In the genomic region with DNA sequence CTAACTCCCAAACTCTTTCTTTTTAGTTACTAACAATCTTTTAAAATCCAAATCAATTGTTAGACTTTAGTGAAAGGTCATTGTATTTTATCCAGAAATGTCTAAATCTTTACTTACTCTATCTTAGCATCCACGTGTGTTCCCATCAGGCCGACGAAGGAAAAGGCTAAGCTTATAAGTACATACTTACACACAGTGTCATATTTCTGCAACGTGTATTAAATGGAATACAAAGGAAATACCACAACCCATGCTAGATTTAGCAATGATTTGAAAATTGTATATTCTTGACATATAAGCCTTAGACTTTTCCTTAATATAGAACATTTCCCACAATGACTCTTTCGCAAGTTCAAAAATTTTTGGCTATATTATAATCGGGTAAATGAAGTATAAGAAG, we compare ENCODE assay signal across 33 mouse cellular contexts. TPM values are rescaled to one million over a fixed set of nuclear protein-coding genes. Genes with fewer than 3 reads are reported as not detected.
DNase-seq lines count a peak whose midpoint lies in the region; ATAC-seq and TF ChIP-seq lines count a peak whose summit lies in the region.
"Had no signal": no experiment of that assay in that cellular context is flagged by ENCODE, and none has a peak within 500 bp of the region (broad histone marks: within the 10 kb centered on the region; RNA-seq: fewer than 3 reads in every experiment).

No protein-coding gene starts in this region.

- H3ac ChIP-seq in myocyte (ENCODE audit: control insufficient read depth, insufficient read length), result no peak overlapping the region

- intact Hi-C loops in gastrocnemius, adult 2 months (cut with DNase I), result loop anchor here (5.0 kb wide), 1 partner anchor 127 kb away; no protein-coding TSS in a partner anchor
- intact Hi-C loops in gastrocnemius, postnatal 14 days (cut with DNase I; ENCODE audit: low total_unique reads), result no loop called here

- H3K4me3 ChIP-seq in gastrocnemius, adult 2 months, result peak overlapping the region; percentile 77
- peak overlapping the region; percentile 53; the same call in 1 of the 2 replicates for H3K4me3 ChIP-seq in limb, embryonic 14.5 days (replicated peaks; ENCODE audit: low read length)
- H3K4me3 ChIP-seq in limb, embryonic 10.5 days, result no peak overlapping the region
- H3K4me3 ChIP-seq in myocyte, result peak overlapping the region; percentile 91
- no peak overlapping the region for H3K4me3 ChIP-seq in forebrain, embryonic 14.5 days (ENCODE audit: low read depth, low read length)
- H3K4me3 ChIP-seq in forebrain, embryonic 10.5 days, result no peak overlapping the region
- H3K4me3 ChIP-seq: erythroblast, embryonic 14.5 days; forebrain, embryonic 12.5 days; hindbrain, embryonic 12.5 days; left cerebral cortex, adult 2 months; liver, embryonic 13.5 days; neural tube, embryonic 15.5 days had no signal

- peaks cover 74% of the 10 kb centered on the region for H3K79me2 ChIP-seq in myocyte (ENCODE audit: control insufficient read depth, insufficient read depth)

- no peaks in the 10 kb centered on the region for H3K27me3 ChIP-seq in limb, embryonic 14.5 days (ENCODE audit: control insufficient read depth, insufficient read depth, low read length)
- no peaks in the 10 kb centered on the region for H3K27me3 ChIP-seq in limb, embryonic 10.5 days (ENCODE audit: low read depth, poor library complexity, severe bottlenecking)
- H3K27me3 ChIP-seq in myocyte (ENCODE audit: control insufficient read depth, insufficient read depth, insufficient read length), result no peaks in the 10 kb centered on the region
- H3K27me3 ChIP-seq in forebrain, embryonic 14.5 days (replicated peaks; ENCODE audit: control insufficient read depth, insufficient read depth, low read length), result no peaks in the 10 kb centered on the region
- H3K27me3 ChIP-seq in forebrain, embryonic 10.5 days (ENCODE audit: poor library complexity, severe bottlenecking), result no peaks in the 10 kb centered on the region
- H3K27me3 ChIP-seq: forebrain, embryonic 12.5 days; heart, embryonic 15.5 days; hindbrain, embryonic 12.5 days; kidney, embryonic 15.5 days; limb, embryonic 13.5 days; liver, embryonic 13.5 days; neural tube, embryonic 15.5 days; Patski had no signal

- ATAC-seq in limb, embryonic 14.5 days (ENCODE audit: low FRiP score, low read depth), result no peak
- ATAC-seq in forebrain, embryonic 14.5 days, result no peak
- ATAC-seq: hindbrain, postnatal 0 days; Patski had no signal

- whole genome bisulfite sequencing in limb, embryonic 14.5 days, result 74% methylated on average over 6 of the region's 6 CpGs
- WGBS in limb, embryonic 10.5 days, result 92% methylated on average over 6 of the region's 6 CpGs
- 89% methylated on average over 6 of the region's 6 CpGs for WGBS in forebrain, embryonic 14.5 days
- 92% methylated on average over 6 of the region's 6 CpGs for WGBS in forebrain, embryonic 10.5 days

- no peaks in the 10 kb centered on the region for H3K9me3 ChIP-seq in limb, embryonic 14.5 days (ENCODE audit: control insufficient read depth, low read length)
- no peaks in the 10 kb centered on the region for H3K9me3 ChIP-seq in limb, embryonic 10.5 days (replicated peaks)
- H3K9me3 ChIP-seq in forebrain, embryonic 14.5 days (replicated peaks; ENCODE audit: control insufficient read depth, low read length), result no peaks in the 10 kb centered on the region
- H3K9me3 ChIP-seq in forebrain, embryonic 10.5 days, result no peaks in the 10 kb centered on the region
- H3K9me3 ChIP-seq: forebrain, embryonic 12.5 days; heart, embryonic 15.5 days; hindbrain, embryonic 12.5 days; kidney, embryonic 15.5 days; limb, embryonic 13.5 days; liver, embryonic 13.5 days; neural tube, embryonic 15.5 days had no signal

- H3K36me3 ChIP-seq in limb, embryonic 14.5 days (ENCODE audit: control insufficient read depth, insufficient read depth, low read length), result 0 out of 2 replicates have a peak, but pooled peaks cover 4% of the 10 kb centered on the region
- no peaks in the 10 kb centered on the region for H3K36me3 ChIP-seq in limb, embryonic 10.5 days
- peaks cover 7% of the 10 kb centered on the region for H3K36me3 ChIP-seq in myocyte (ENCODE audit: control insufficient read depth, insufficient read depth)
- H3K36me3 ChIP-seq in forebrain, embryonic 14.5 days (ENCODE audit: control insufficient read depth, insufficient read depth, low read length), result no peaks in the 10 kb centered on the region
- no peaks in the 10 kb centered on the region for H3K36me3 ChIP-seq in forebrain, embryonic 10.5 days (replicated peaks)
- H3K36me3 ChIP-seq: forebrain, embryonic 12.5 days; heart, embryonic 15.5 days; hindbrain, embryonic 12.5 days; kidney, embryonic 15.5 days; limb, embryonic 13.5 days; liver, embryonic 13.5 days; neural tube, embryonic 15.5 days had no signal

- no peak for TF ChIP-seq POLR2A in limb, embryonic 14.5 days (IDR thresholded peaks at IDR 0.05; ENCODE audit: borderline replicate concordance, extremely low read depth, insufficient read depth, insufficient read length)
- TF ChIP-seq POLR2A in myocyte (IDR thresholded peaks at IDR 0.05; ENCODE audit: insufficient read length, low read depth), result no peak

- no peak overlapping the region for H3K9ac ChIP-seq in limb, embryonic 14.5 days (ENCODE audit: low read depth, low read length, severe bottlenecking)
- H3K9ac ChIP-seq in forebrain, embryonic 14.5 days (ENCODE audit: low read length), result no peak overlapping the region
- H3K9ac ChIP-seq: forebrain, embryonic 12.5 days; heart, embryonic 15.5 days; hindbrain, embryonic 12.5 days; kidney, embryonic 15.5 days; liver, embryonic 13.5 days; neural tube, embryonic 15.5 days had no signal

- no peak for DNase-seq in gastrocnemius, adult 2 months
- DNase-seq in gastrocnemius, postnatal 14 days, result no peak
- DNase-seq in limb, embryonic 14.5 days (ENCODE audit: low spot score), result peak; percentile 11
- DNase-seq in limb, embryonic 10.5 days (ENCODE audit: low spot score), result no peak
- DNase-seq in forebrain, embryonic 14.5 days (ENCODE audit: low spot score), result no peak
- DNase-seq in forebrain, embryonic 10.5 days (ENCODE audit: extremely low spot score, low spot score), result no peak
- DNase-seq: adrenal gland, postnatal 14 days; cerebellum, adult 2 months; cerebellum, postnatal 14 days; gastrocnemius, postnatal 25 days; heart, adult 11 months; heart, postnatal 36 days; kidney, adult 18-20 months; kidney, postnatal 25 days; liver, embryonic 13.5 days; lung, adult 18-20 months; lung, postnatal 14 days; midbrain, embryonic 14.5 days; retina, postnatal 1 day; right cerebral cortex, postnatal 14 days; thymus, postnatal 4 days had no signal

- H3K4me1 ChIP-seq in limb, embryonic 14.5 days (ENCODE audit: control insufficient read depth, insufficient read depth, low read length), result peaks cover 8% of the 10 kb centered on the region
- no peaks in the 10 kb centered on the region for H3K4me1 ChIP-seq in limb, embryonic 10.5 days
- H3K4me1 ChIP-seq in forebrain, embryonic 14.5 days (ENCODE audit: control insufficient read depth, insufficient read depth, low read length), result no peaks in the 10 kb centered on the region; the same call in 1 of the 2 replicates
- peaks cover 23% of the 10 kb centered on the region for H3K4me1 ChIP-seq in forebrain, embryonic 10.5 days
- H3K4me1 ChIP-seq: forebrain, embryonic 12.5 days; heart, embryonic 15.5 days; liver, embryonic 13.5 days; neural tube, embryonic 15.5 days had no signal

- H3K4me2 ChIP-seq in limb, embryonic 14.5 days (replicated peaks; ENCODE audit: low read depth, low read length, severe bottlenecking), result peak overlapping the region; percentile 47; the same call in 1 of the 2 replicates
- H3K4me2 ChIP-seq in myocyte (ENCODE audit: low read depth), result peak overlapping the region; percentile 81
- no peak overlapping the region for H3K4me2 ChIP-seq in forebrain, embryonic 14.5 days (ENCODE audit: low read length)
- H3K4me2 ChIP-seq: hindbrain, embryonic 12.5 days; liver, embryonic 13.5 days had no signal

- peak overlapping the region; percentile 83; the same call in 1 of the 2 replicates for H3K27ac ChIP-seq in gastrocnemius, adult 2 months
- no peak overlapping the region for H3K27ac ChIP-seq in limb, embryonic 14.5 days (replicated peaks; ENCODE audit: low read depth, low read length)
- no peak overlapping the region for H3K27ac ChIP-seq in limb, embryonic 10.5 days
- H3K27ac ChIP-seq in forebrain, embryonic 14.5 days (ENCODE audit: low read depth, low read length), result no peak overlapping the region
- no peak overlapping the region for H3K27ac ChIP-seq in forebrain, embryonic 10.5 days
- H3K27ac ChIP-seq: forebrain, embryonic 12.5 days; hindbrain, embryonic 12.5 days; hindbrain, postnatal 0 days; kidney, embryonic 15.5 days; left cerebral cortex, adult 2 months; liver, embryonic 13.5 days; neural tube, embryonic 15.5 days had no signal

- TF ChIP-seq CTCF in gastrocnemius, adult 2 months (IDR thresholded peaks at IDR 0.05), result no peak

TF ChIP-seq in myocyte, 11 proteins besides CTCF, POLR2A, EP300 and RAD21:
- TF ChIP-seq POLR2AphosphoS2 (IDR thresholded peaks at IDR 0.05; ENCODE audit: insufficient read length, low read depth), result no peak
- no peak for TF ChIP-seq E2F4 (IDR thresholded peaks at IDR 0.05; ENCODE audit: insufficient read depth)
- TF ChIP-seq MAX (IDR thresholded peaks at IDR 0.05; ENCODE audit: low read depth), result no peak
- TF ChIP-seq TCF12 (IDR thresholded peaks at IDR 0.05; ENCODE audit: insufficient read depth, poor library complexity, severe bottlenecking), result no peak
- TF ChIP-seq USF1 (IDR thresholded peaks at IDR 0.05; ENCODE audit: low read depth), result no peak
- TF ChIP-seq TCF3 (IDR thresholded peaks at IDR 0.05; ENCODE audit: insufficient read length, low read depth), result no peak
- TF ChIP-seq CEBPB (IDR thresholded peaks at IDR 0.05; ENCODE audit: insufficient read depth, poor library complexity, severe bottlenecking), result no peak
- no peak for TF ChIP-seq REST (IDR thresholded peaks at IDR 0.05; ENCODE audit: insufficient read depth, insufficient read length)
- TF ChIP-seq MYOD1 (IDR thresholded peaks at IDR 0.05; ENCODE audit: control insufficient read depth in 1 of 3, insufficient read length in 2 of 3, low read depth in 2 of 3), result no peak
- no peak for TF ChIP-seq MYOG (IDR thresholded peaks at IDR 0.05; ENCODE audit: control insufficient read depth in 1 of 3, insufficient read depth in 1 of 3, insufficient read length in 2 of 3, low read depth in 2 of 3)

RNA-seq across cellular contexts. Expression of gene Col5a2, which starts 2.6 kb away (rescaled TPM):
- total RNA-seq in gastrocnemius, adult 2 months (2021), result 10 to 100 TPM; 14.0 to 20.6 TPM
- total RNA-seq in gastrocnemius, postnatal 14 days (2021), result 100 to 1,000 TPM; 103 to 124 TPM
- polyA plus RNA-seq in limb, embryonic 14.5 days (2012; rRNA removed), result 154 and 180 TPM in 2 replicates
- 182 and 184 TPM in 2 replicates for polyA plus RNA-seq in limb, embryonic 14.5 days (2014; fragmentation: Nextera tagmentation; extraction: Ambion mirVana)
- 22.4 and 31.1 TPM in 2 replicates for polyA plus RNA-seq in limb, embryonic 10.5 days (2016; fragmentation: Nextera tagmentation; extraction: Ambion mirVana)
- 115 TPM for polyA plus RNA-seq in myocyte (2012; fragmentation: generic; extraction: Trizol)
- polyA plus RNA-seq in forebrain, embryonic 14.5 days (2014; fragmentation: Nextera tagmentation; extraction: Ambion mirVana), result 7.5 and 9.4 TPM in 2 replicates
- polyA plus RNA-seq in forebrain, embryonic 10.5 days (2016; fragmentation: Nextera tagmentation; extraction: Ambion mirVana), result 15.5 and 18.3 TPM in 2 replicates
- total RNA-seq: monocyte, adult 5-6 weeks had no signal

Comparison
In these comparisons a context has a peak if more than half of its experiments do, and no peak if none do; other contexts are left out.
1. H3K4me3 ChIP-seq: peak in gastrocnemius, adult 2 months (single experiment), limb, embryonic 14.5 days (single experiment) and myocyte (single experiment); none in limb, embryonic 10.5 days (single experiment), forebrain, embryonic 14.5 days (single experiment) and forebrain, embryonic 10.5 days (single experiment).